Mouse (Mus musculus) G1E (cell line): ENCODE data around the gene F2rl3. TPM values are rescaled to one million over a fixed set of nuclear protein-coding genes. Genes with fewer than 3 reads are reported as not detected.

Experiments
- ATAC-seq: 2 replicates; pipeline ENCODE4 v1.8.0; 2016; ENCODE audit warnings: mild to moderate bottlenecking; ENCODE audit not compliant: insufficient number of reproducible peaks, poor library complexity, low FRiP score, severe bottlenecking; ENCODE audit errors: extremely low read depth
- DNase-seq: peaks from one replicate; pipeline ENCODE4 v3.0.0; 2012; ENCODE audit warnings: low spot score
- H3K27me3 ChIP-seq: 2 replicates; pipeline ENCODE4 v1.6.1; 2012; ENCODE audit warnings: mild to moderate bottlenecking, low read length, inconsistent platforms; ENCODE audit not compliant: insufficient read depth
- H3K36me3 ChIP-seq: replicated peaks from 2 replicates; pipeline ENCODE3; 2012; ENCODE audit warnings: mild to moderate bottlenecking, inconsistent platforms
- H3K4me1 ChIP-seq: 2 replicates; pipeline ENCODE4 v1.6.1; 2012; ENCODE audit warnings: low read depth, low read length, inconsistent platforms, mixed read lengths; ENCODE audit not compliant: insufficient read depth
- H3K4me3 ChIP-seq: 2 replicates; pipeline ENCODE4 v1.5.1; 2012; ENCODE audit warnings: low read depth, mild to moderate bottlenecking, inconsistent platforms, low read length, moderate library complexity, mixed read lengths
- H3K9me3 ChIP-seq: replicated peaks from 2 replicates; pipeline ENCODE4 v1.6.1; 2012; ENCODE audit warnings: inconsistent platforms
- CTCF ChIP-seq: IDR thresholded peaks from 2 replicates; pipeline ENCODE4 v1.5.1; 2012; ENCODE audit warnings: low read depth, low read length, inconsistent platforms, mixed read lengths
- GATA1 ChIP-seq: IDR thresholded peaks from 2 replicates; pipeline ENCODE4 v1.6.1; 2012; ENCODE audit warnings: borderline replicate concordance, low read length, inconsistent platforms, mixed read lengths
- GATA2 ChIP-seq: IDR thresholded peaks from 2 replicates; pipeline ENCODE4 v1.6.1; 2012; ENCODE audit warnings: low read depth, low read length, inconsistent platforms, borderline replicate concordance
- POLR2AphosphoS5 ChIP-seq: IDR thresholded peaks from 2 replicates; pipeline ENCODE4 v1.6.1; 2012; ENCODE audit warnings: low read depth, low read length, inconsistent platforms; ENCODE audit not compliant: insufficient replicate concordance
- TAL1 ChIP-seq: conservative IDR thresholded peaks from 2 replicates; pipeline ENCODE4 v1.6.1; 2012; ENCODE audit warnings: low read depth, low read length, inconsistent platforms, mixed read lengths
- polyA plus RNA-seq: library from polyadenylated mRNA; stranded (reverse); fragments of >175 nt; gene quantifications from 2 replicates; pipeline ENCODE4 v1.2.3, GENCODE M21; 2012
- total RNA-seq, 2 experiments: library from RNA; stranded (forward) in 1 of 2; stranded (reverse) in 1 of 2; fragments of 200-1000 nt in 1 of 2; fragments of >200 nt in 1 of 2; fragmentation: Nextera tagmentation in 1 of 2; gene quantifications; 2 replicates each; pipeline ENCODE4 v1.2.3; 2014 to 2017

Gene F2rl3
- not detected in 2 replicates for total RNA-seq (2014; fragmentation: Nextera tagmentation)
- 0.05 and 0.12 TPM in 2 replicates for total RNA-seq (2017)
- polyA plus RNA-seq: 0.03 TPM in 1 of 2 replicates, not detected in the other

DNA sequence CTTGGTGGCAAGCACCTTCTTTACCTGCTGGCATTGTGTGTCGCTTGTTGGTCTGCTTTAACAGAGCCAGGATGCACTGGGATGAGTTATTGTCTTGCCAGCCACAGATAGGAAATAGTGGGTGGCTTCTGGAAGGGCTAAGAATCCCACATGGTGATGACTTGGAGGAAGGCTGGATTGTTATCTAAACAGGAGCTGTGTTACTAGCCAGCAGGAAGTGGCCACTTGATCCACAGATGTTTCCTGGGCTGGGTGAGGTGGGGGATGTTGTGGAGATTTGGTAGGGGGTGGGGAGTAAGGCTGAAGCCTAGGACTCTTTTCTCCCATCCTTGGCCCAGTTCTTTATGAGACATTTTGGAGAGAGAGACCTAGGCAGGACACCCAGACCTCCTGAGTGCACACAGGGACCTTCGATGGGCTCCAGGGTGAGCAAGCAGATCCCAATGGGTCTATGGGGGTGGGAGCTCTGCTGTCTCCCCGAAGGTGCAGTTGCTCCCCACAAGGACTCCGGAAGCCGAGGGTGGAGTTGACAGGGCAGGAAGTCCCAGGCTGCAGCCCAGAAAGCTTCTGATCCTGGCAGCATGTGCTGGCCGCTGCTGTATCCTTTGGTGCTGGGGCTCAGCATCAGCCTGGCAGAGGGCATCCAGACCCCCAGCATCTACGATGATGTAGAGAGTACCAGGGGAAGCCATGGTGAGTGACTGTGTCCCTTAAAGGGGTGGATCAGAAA is at the start of gene F2rl3:
Gene F2rl3 (plus strand): TSS at position 559 of the 730 bp plus-strand sequence.
- peaks cover 12% of the 10 kb centered on the region; the same call in 1 of the 2 replicates for H3K27me3 ChIP-seq
- no peak within 1 kb of the TSS; the same call in 1 of the 2 replicates for H3K4me3 ChIP-seq
- peaks cover 22% of the 10 kb centered on the region for H3K36me3 ChIP-seq
- peaks cover 4% of the 10 kb centered on the region for H3K4me1 ChIP-seq
- TF ChIP-seq TAL1: no peak
- TF ChIP-seq CTCF: no peak
- TF ChIP-seq GATA2: no peak
- TF ChIP-seq GATA1: no peak
- TF ChIP-seq POLR2AphosphoS5: no peak
- DNase-seq (no peak), ATAC-seq (no peak)
- no peaks in the 10 kb centered on the region for H3K9me3 ChIP-seq

DNA sequence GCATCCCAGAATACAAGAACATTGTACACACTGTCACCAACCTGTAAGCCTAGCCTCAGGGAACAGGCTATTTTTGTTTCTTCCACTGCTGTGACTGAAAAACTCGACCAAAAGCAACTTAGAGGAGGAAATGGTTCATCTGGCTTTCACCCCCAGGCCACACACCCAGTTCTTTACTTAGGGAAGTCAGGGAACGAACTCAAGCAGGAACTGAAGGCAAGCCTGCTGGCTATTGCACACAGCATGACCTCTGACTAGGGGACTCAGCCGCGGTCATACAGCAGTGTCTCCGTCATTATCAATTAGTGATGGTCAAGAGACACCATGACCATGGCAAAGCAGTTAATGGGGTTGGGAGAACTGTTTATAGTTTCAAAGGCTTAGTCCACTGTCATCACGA is 49.1 kb upstream of the F2rl3 start:
- no peak for TF ChIP-seq POLR2AphosphoS5
- no peak for TF ChIP-seq GATA2
- TF ChIP-seq CTCF: no peak
- Histone ChIP-seq H3K27me3 (peaks cover 13% of the 10 kb centered on the region), H3K4me1 (peaks cover 13% of the 10 kb centered on the region), H3K9me3 (no peaks in the 10 kb centered on the region), H3K36me3 (no peaks in the 10 kb centered on the region), H3K4me3 (no peak overlapping the region)
- ATAC-seq (no peak), DNase-seq (no peak)

GRCm38 (mm10) chr8:72716594-72716993 is 45.1 kb upstream of the F2rl3 start:
- Histone ChIP-seq H3K36me3 (no peaks in the 10 kb centered on the region), H3K4me1 (peaks cover 13% of the 10 kb centered on the region), H3K9me3 (no peaks in the 10 kb centered on the region), H3K4me3 (no peak overlapping the region; the same call in 1 of the 2 replicates), H3K27me3 (no peaks in the 10 kb centered on the region)
- ATAC-seq (no peak), DNase-seq (no peak)
- no peak for TF ChIP-seq CTCF
- no peak for TF ChIP-seq TAL1
- no peak for TF ChIP-seq POLR2AphosphoS5
- no peak for TF ChIP-seq GATA2
- no peak for TF ChIP-seq GATA1

DNA sequence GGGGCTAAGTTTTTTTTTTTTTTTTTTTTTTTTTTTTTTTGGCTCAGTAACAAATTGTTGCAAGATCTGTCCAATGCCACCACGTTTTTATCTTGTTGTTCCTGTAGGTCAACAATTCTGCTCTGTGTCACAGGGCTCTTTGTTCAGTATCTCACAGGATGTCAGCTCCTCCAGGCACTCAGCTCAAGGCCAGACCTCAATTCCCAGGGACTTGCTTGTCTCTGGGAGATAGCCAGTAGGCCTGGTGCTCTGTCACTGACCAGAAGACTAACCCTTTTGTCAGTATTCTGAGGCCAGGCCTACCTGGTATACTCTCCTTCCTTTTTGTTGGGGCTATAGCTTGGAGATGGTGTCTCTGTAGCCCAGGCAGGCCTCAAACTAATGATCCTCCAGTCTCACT is 41.1 kb upstream of the F2rl3 start:
- no peak for ATAC-seq
- Histone ChIP-seq H3K4me3 (no peak overlapping the region), H3K27me3 (no peaks in the 10 kb centered on the region), H3K9me3 (no peaks in the 10 kb centered on the region), H3K4me1 (peaks cover 26% of the 10 kb centered on the region), H3K36me3 (peaks cover 16% of the 10 kb centered on the region)
- DNase-seq: no peak
- no peak for TF ChIP-seq TAL1
- no peak for TF ChIP-seq POLR2AphosphoS5
- no peak for TF ChIP-seq GATA1
- TF ChIP-seq GATA2: no peak
- TF ChIP-seq CTCF: no peak

DNA sequence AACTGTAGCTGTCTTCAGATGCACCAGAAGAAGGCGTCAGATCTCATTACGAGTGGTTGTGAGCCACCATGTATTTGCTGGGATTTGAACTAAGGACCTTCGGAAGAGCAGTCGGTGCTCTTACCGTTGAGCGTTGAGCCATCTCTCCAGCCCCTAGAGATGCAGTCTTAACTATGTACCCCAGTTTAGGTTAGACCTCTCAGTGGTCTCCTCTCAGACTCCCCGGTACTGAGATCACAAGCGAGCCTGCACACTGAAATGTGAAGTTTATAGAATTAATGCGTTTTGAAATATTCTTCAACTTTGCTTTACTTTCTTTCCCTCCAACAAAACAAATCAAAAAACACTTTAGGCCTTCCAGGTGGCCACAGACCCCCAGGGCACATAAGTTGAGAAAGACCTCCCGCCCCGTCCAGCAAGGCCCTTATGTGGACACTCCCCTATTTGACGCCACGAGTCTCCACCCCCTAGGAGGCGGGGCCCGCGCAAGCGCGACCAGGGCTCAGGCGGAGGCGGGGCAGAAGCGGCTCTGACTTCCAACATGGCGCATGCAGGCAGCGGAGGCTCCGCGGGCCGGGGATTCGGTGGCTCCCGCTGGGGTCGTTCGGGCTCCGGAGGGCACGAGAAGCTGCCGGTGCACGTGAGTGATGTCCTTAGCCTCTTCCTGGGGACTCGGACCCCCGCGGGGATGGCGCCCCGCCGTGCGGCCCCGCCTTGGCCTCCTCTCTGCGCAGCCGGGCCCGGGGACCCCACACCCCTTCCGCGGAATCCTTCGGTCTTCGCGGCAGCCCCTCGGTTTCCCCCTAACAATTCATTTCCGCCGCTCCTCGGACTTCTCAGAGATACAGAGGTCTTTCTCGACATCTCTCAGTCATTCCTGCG is 38.7 kb upstream of the F2rl3 start, which contains the start of gene Sin3b:
Gene Sin3b (plus strand): TSS at position 517 of the 882 bp plus-strand sequence.
- peaks cover 20% of the 10 kb centered on the region for H3K4me1 ChIP-seq
- DNase-seq: peak; percentile 91
- TF ChIP-seq POLR2AphosphoS5 (no peak), CTCF (no peak), TAL1 (no peak), GATA2 (no peak), GATA1 (no peak)
- H3K27me3 ChIP-seq: no peaks in the 10 kb centered on the region
- H3K36me3 ChIP-seq: peaks cover 41% of the 10 kb centered on the region
- peak; percentile 98 for ATAC-seq
- H3K4me3 ChIP-seq: peak within 1 kb of the TSS; percentile 96
- no peaks in the 10 kb centered on the region for H3K9me3 ChIP-seq

DNA sequence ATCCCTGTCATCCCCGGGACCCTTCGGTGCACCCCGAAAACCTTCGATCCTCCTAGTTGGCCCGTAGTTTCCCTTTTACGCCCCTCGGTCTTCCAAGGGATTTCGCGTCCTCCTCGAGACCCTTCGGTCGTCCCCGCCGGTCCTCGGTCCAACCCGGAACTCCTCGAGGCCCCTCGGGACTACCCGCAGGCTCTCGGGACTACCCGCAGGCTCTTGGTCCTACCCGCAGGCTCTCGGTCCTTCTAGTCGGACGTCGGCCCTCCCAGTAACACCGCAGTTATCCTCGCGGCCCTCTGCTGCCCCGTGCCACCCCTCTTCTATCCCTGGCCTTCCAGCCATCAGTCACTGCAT is 38.1 kb upstream of the F2rl3 start:
- TF ChIP-seq POLR2AphosphoS5 (no peak), GATA1 (no peak), GATA2 (no peak), CTCF (no peak), TAL1 (no peak)
- DNase-seq (peak; percentile 28), ATAC-seq (no peak)
- Histone ChIP-seq H3K36me3 (peaks cover 47% of the 10 kb centered on the region), H3K9me3 (no peaks in the 10 kb centered on the region), H3K27me3 (no peaks in the 10 kb centered on the region), H3K4me1 (peaks cover 20% of the 10 kb centered on the region), H3K4me3 (peak overlapping the region; percentile 96)
